Mouse (Mus musculus): ENCODE data around the gene Vmn1r60. TPM values are rescaled to one million over a fixed set of nuclear protein-coding genes. Genes with fewer than 3 reads are reported as not detected.
"Not testable (repeated sequence)": the region's sequence is repeated elsewhere in the genome, so short reads cannot be mapped to it uniquely, and the experiment has no call there.

The Vmn1r60 gene
- polyA plus RNA-seq (2012): not detected in 2 replicates

DNA sequence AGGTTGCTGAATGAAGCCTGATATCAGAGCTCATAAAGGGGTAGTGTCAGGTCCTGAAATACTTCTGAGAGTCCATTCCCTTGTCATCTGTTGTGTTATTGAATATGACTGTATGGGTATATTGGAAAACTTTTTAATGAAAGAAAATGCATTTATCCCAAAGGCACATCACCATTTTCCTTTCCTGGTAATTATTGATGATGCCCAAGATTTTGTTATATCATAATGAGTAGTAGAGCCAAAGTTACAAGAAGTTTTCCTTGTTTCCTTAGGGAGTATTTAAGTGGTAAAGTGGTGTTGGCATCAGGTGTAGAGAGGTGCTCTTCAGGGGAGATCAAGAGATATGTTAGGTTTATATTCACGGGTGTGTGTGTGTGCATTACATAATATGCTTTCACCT lies at the start of gene Vmn1r60:
TSS of gene Vmn1r60 (minus strand) at position 101 of the 400 bp plus-strand sequence.
- H3K4me1 ChIP-seq (ENCODE audit: control insufficient read depth); H3K36me3 ChIP-seq (ENCODE audit: control insufficient read depth); H3K27me3 ChIP-seq (ENCODE audit: control insufficient read depth); H3K4me3 ChIP-seq (replicated peaks); H3K9me3 ChIP-seq (ENCODE audit: control insufficient read depth, low read length): not testable (repeated sequence)

GRCm38 (mm10) chr7:5540770-5541436 lies 6.2 kb downstream of the Vmn1r60 start:
- H3K4me3 ChIP-seq (replicated peaks); H3K9me3 ChIP-seq (ENCODE audit: control insufficient read depth, low read length); H3K36me3 ChIP-seq (ENCODE audit: control insufficient read depth); H3K27me3 ChIP-seq (ENCODE audit: control insufficient read depth); H3K4me1 ChIP-seq (ENCODE audit: control insufficient read depth): not testable (repeated sequence)

GRCm38 (mm10) chr7:5493856-5494255 lies 53.3 kb downstream of the Vmn1r60 start, which contains the start of gene Vmn2r28:
Gene Vmn2r28 (minus strand): TSS chr7:5493956.
- not testable (repeated sequence) for H3K4me1 ChIP-seq (ENCODE audit: control insufficient read depth); H3K9me3 ChIP-seq (ENCODE audit: control insufficient read depth, low read length); H3K36me3 ChIP-seq (ENCODE audit: control insufficient read depth); H3K27me3 ChIP-seq (ENCODE audit: control insufficient read depth); H3K4me3 ChIP-seq (replicated peaks)

Other genes starting within 250 kb of the Vmn1r60 start
- gene Gm5065, start 196.8 kb downstream of the Vmn1r60 start, polyA plus RNA-seq (2012): not detected in 2 replicates
- gene Nlrp2, start 196.3 kb downstream of the Vmn1r60 start, polyA plus RNA-seq (2012): not detected in 2 replicates
- under 0.01 TPM in 1 of 2 replicates, not detected in the other for gene Vmn1r58, start 133.9 kb downstream of the Vmn1r60 start, polyA plus RNA-seq (2012)
- 0.10 TPM in 1 of 2 replicates, not detected in the other for gene Vmn1r59, start 90.5 kb downstream of the Vmn1r60 start, polyA plus RNA-seq (2012)
- gene Vmn2r28, start 53.4 kb downstream of the Vmn1r60 start, polyA plus RNA-seq (2012): not detected in 2 replicates
- not detected in 2 replicates for gene Vmn1r61, start 66.0 kb upstream of the Vmn1r60 start, polyA plus RNA-seq (2012)
- gene Vmn1r62, start 126.3 kb upstream of the Vmn1r60 start, polyA plus RNA-seq (2012): not detected in 2 replicates